Mouse (Mus musculus): ENCODE results near the gene Smoc1.

The Smoc1 gene

DNA sequence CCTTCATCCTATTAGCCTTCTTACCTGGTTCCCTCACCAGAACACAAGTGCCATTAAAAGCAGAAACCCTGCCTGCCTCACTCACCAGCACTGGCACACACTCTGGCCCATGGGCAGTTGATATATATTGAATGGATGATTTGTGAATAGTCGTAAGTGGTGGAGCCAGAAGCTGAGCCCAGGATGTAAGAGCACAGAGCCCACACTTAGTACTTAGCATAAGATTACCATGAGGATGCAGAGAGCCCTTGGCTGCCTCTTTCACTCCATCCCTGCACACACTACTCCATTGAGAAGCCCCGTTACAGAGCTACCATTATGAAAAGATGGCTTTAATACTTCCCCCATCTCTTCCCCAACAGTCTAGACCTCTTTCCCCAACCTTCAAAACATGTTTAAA is 198.2 kb downstream of the Smoc1 start:
- no peak for DNase-seq (ENCODE audit: low read depth, low spot score)

DNA sequence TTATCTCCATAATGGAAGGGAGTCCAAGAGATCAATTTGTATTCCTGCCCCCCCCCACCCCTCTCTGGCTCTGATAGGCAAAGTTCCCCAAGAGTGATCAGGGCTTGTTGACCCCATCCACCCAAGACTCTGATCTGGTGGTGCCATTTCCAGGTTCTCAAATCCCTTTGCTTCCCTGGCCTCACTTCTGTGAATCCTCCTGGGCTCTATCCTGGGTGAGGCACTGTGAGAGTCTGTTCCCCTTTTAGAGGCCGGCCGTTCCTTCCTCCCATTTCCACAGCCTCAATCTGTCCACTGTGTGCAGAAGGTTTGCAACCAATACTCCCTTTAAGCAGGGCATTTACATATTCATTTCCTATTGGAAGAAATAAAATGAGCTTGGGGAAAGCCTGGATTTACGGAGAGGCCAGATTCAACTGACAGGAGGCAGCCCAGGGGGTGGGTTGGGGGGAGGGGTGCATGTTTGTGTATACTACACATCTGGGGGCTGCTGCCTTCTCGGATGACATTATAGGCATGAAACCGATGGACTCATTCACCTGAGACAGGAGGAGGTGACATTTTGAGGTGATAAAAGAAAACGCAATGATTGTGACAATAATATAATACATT is 199.5 kb downstream of the Smoc1 start:
- no peak for DNase-seq (ENCODE audit: low read depth, low spot score)

DNA sequence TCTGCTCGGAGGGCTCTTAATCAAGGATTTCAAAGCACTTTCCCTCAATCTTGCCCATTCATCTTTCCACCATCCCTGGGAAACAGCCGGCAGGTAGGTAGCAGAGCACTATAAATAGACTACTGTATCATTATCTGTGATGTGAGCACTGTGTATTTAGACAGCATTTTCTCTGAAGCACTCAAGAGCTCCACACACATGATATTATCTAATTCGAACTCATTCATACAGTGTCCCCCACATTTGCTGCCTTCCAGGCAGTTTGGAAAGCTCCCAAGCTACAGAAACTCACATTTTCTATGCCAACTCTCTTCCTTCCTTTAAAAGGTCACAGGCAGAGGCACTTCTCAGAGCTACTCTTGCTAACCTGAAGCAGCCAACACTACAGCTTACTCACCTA is 200.0 kb downstream of the Smoc1 start:
- DNase-seq (ENCODE audit: low read depth, low spot score), result no peak

DNA sequence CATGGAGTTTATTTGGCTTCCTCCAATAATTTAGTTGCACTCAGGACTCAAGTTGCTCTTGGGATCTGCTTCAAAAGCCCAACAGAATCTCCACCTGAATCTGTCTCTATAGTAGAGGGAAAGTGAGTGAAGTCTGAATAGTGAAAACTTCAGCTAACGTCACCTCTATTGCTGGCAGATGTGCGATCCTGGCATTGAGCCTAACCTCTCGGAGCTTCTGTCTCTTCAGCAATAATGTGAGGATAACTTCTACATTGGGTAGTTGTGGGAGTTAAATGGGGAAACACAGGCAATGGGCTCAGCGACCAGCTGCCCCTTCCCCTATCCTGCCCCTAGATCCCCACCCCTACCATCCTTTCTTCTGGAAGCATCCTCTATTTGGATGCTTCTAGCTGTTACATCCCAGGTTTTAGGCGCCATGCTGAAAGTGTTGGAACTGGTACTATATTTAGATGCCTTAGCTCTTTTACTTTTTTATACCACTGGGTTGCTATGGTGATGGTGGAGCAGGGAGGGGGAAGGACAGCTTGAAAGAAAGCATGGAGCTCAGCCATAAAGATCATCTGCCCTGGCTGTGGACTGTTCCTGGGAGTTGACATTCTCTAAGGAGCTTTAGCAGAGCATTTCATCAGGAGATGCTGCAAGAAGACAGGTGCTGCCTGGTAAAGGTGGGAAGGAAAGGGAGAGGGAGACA is 201.3 kb downstream of the Smoc1 start:
- DNase-seq (ENCODE audit: low read depth, low spot score), result no peak

DNA sequence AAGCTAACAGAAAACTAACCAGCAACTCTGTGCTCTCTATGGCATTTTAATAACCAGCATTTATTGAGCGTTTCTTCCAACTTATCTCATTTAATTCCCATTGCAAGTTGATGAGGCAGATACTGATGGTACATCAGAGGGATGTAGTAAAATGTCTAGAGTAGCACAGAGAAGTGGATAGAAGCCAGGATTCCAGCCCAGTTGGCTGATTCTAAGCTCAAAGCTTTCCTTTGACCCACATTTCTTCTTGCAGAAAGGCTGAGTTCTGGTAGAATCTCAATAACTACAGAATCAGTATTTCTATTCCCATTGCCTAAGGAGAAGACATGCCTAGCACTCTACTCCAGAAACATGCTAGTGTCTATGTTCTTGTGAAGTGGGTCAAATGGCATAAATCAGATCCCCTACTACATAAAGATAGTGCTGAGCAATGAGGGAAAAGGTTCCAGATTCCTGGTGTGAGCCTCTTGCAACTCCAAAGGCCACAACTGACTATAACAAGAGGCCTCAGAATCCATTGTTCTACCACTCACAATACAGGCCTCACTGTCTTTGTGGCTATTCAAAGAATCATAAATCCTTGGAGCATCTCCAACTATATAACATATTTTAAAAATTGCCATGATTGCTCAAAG is 207.3 kb downstream of the Smoc1 start:
- no peak for DNase-seq (ENCODE audit: low read depth, low spot score)

DNA sequence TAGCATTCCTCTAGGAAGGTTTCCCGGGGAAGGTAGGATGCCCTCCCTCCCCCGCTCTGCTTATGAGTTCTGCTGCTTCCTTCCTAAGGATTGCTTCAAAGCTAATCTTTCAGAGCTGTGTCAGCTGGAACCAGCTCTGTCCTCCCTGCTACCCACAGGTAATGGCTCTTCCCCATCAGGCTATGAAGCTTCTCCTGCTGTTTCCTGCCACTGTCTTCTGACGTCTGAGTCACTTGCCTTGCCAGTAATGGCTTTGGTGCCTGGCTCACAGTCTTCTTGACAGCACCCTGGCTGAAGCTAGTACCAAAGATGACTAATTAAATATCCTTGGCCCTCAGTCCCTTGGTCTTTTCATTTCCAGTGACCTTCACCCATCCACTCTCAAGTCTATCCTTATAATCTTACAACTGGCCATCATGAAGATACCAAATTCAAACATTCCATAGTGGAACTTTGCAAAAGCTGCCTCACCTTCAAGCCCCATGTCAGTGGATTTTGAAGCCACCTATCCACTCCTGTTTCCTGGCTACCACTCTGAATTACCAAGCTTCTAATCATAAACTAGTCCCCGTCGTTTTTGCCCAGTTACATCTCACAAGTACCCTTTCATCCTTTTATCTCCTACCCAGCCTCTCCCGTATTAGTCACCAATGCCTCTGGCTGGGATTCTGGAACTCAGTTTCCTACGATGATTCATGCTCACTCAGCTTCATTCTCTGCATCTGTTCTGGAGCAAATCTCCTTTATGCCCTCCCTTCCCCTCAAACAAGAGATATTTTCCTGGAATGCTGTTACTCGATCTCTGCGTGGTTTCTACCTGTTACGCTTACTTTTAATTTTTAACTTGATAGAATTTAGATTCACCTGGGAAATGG is 209.1 kb downstream of the Smoc1 start:
- DNase-seq (ENCODE audit: low read depth, low spot score), result no peak
